ENCODE assay signal across 1 mouse cellular context in the genomic region with DNA sequence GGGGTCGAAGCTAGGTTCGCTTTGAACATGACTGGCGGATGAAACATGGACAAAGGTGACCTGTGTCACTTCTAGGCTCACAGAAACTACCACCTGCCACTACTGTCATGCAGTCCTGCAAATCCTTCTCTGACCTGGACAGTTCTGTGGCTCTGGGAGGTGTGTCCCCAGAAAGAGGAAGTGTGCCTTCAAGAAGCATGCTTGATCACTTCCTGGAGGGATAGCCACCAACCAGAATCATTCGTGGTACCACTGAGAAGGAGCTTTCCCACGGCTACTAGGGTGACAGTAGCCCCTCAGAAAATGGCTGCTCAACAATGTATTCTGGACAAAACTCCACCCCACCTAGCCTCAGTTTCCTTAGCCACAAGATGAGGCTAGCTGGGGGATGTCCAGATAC.
TF ChIP-seq lines count a peak whose summit lies in the region.

No protein-coding gene starts in this region.

TF ChIP-seq in CH12.LX, 34 proteins besides CTCF, POLR2A, EP300 and RAD21 (continued from another document):
- TF ChIP-seq ZC3H11A (IDR thresholded peaks at IDR 0.05; ENCODE audit: low read depth, low read length), result no peak
- peak; percentile 84 for TF ChIP-seq ELF1 (IDR thresholded peaks at IDR 0.05; ENCODE audit: low read depth, low read length)
- no peak for TF ChIP-seq MEF2A (IDR thresholded peaks at IDR 0.05; ENCODE audit: borderline replicate concordance, low read depth, low read length)
- TF ChIP-seq BHLHE40 (IDR thresholded peaks at IDR 0.05; ENCODE audit: low read depth, low read length), result peak; percentile 55
- no peak for TF ChIP-seq RCOR1 (conservative IDR thresholded peaks at IDR 0.05; ENCODE audit: low read depth, low read length)
- no peak for TF ChIP-seq GABPA (IDR thresholded peaks at IDR 0.05; ENCODE audit: insufficient replicate concordance, low read depth, low read length)
- peak; percentile 46; the same call in 1 of the 2 replicates for TF ChIP-seq MXI1 (IDR thresholded peaks at IDR 0.05; ENCODE audit: low read depth, low read length)
- peak; percentile 72; the same call in 1 of the 2 replicates for TF ChIP-seq TBP (conservative IDR thresholded peaks at IDR 0.05; ENCODE audit: low read depth, low read length)
- no peak for TF ChIP-seq KAT2A (IDR thresholded peaks at IDR 0.05; ENCODE audit: insufficient replicate concordance, low read length)
- no peak for TF ChIP-seq SMC3 (IDR thresholded peaks at IDR 0.05; ENCODE audit: low read depth, low read length)
- peak; percentile 37; the same call in 1 of the 2 replicates for TF ChIP-seq TCF12 (IDR thresholded peaks at IDR 0.05; ENCODE audit: low read depth, low read length)
- TF ChIP-seq USF1 (IDR thresholded peaks at IDR 0.05; ENCODE audit: low read depth, low read length), result no peak
- TF ChIP-seq ZNF384 (IDR thresholded peaks at IDR 0.05; ENCODE audit: low read depth, low read length), result no peak
- TF ChIP-seq MAFK (IDR thresholded peaks at IDR 0.05; ENCODE audit: insufficient replicate concordance, low read length), result no peak
- no peak for TF ChIP-seq E2F4 (IDR thresholded peaks at IDR 0.05; ENCODE audit: insufficient replicate concordance, low read depth, low read length)
- peak; percentile 89 for TF ChIP-seq MYC (IDR thresholded peaks at IDR 0.05; ENCODE audit: low read depth, low read length)
- TF ChIP-seq NRF1 (IDR thresholded peaks at IDR 0.05; ENCODE audit: low read depth, low read length), result no peak
- no peak for TF ChIP-seq USF2 (conservative IDR thresholded peaks at IDR 0.05; ENCODE audit: low read depth, low read length)
- TF ChIP-seq IRF4 (IDR thresholded peaks at IDR 0.05; ENCODE audit: low read depth, low read length), result peak; percentile 85
- TF ChIP-seq JUND (conservative IDR thresholded peaks at IDR 0.05; ENCODE audit: low read depth, low read length), result no peak
- TF ChIP-seq ETS1 (conservative IDR thresholded peaks at IDR 0.05; ENCODE audit: low read depth, low read length), result peak; percentile 24; the same call in 1 of the 2 replicates
- TF ChIP-seq UBTF (IDR thresholded peaks at IDR 0.05; ENCODE audit: low read depth, low read length), result no peak
- TF ChIP-seq POLR2AphosphoS2 (IDR thresholded peaks at IDR 0.05; ENCODE audit: low read depth, low read length), result no peak
TF ChIP-seq in CH12.LX: peak in this region for 10.
